Mouse (Mus musculus) heart, embryonic 15.5 days (tissue): Measurements from ENCODE around the gene Swi5. TPM values are rescaled to one million over a fixed set of nuclear protein-coding genes. Genes with fewer than 3 reads are reported as not detected.

ENCODE experiments used
- ATAC-seq: fragments of 200-750 bp; cut with Nextera tagmentation; replicated peaks from 2 replicates; pipeline ENCODE4 v1.8.0; 2017; ENCODE audit warnings: low read depth, moderate TSS enrichment; ENCODE audit not compliant: insufficient number of reproducible peaks, insufficient read depth, low FRiP score
- H3K27ac ChIP-seq: fragments of 300-500 bp; sonication (generic); 2 replicates; pipeline ENCODE4 v1.5.1; 2015; ENCODE audit warnings: mild to moderate bottlenecking, inconsistent platforms
- H3K27me3 ChIP-seq: fragments of 300-500 bp; sonication (generic); 2 replicates; pipeline ENCODE4 v1.6.1; 2015; ENCODE audit warnings: inconsistent platforms
- H3K36me3 ChIP-seq: fragments of 300-500 bp; sonication (generic); 2 replicates; pipeline ENCODE4 v1.6.1; 2015; ENCODE audit warnings: mild to moderate bottlenecking, inconsistent platforms
- H3K4me1 ChIP-seq: fragments of 300-500 bp; sonication (generic); replicated peaks from 2 replicates; pipeline ENCODE4 v1.6.1; 2015; ENCODE audit warnings: inconsistent platforms
- H3K4me2 ChIP-seq: fragments of 300-500 bp; sonication (generic); 2 replicates; pipeline ENCODE4 v1.6.1; 2015; ENCODE audit warnings: inconsistent platforms, mild to moderate bottlenecking, moderate library complexity
- H3K4me3 ChIP-seq: fragments of 300-500 bp; sonication (generic); 2 replicates; pipeline ENCODE4 v1.5.1; 2015; ENCODE audit warnings: mild to moderate bottlenecking, inconsistent platforms
- H3K9ac ChIP-seq: fragments of 300-500 bp; sonication (generic); 2 replicates; pipeline ENCODE4 v1.6.1; 2015; ENCODE audit warnings: mild to moderate bottlenecking, inconsistent platforms
- H3K9me3 ChIP-seq: fragments of 300-500 bp; sonication (generic); replicated peaks from 2 replicates; pipeline ENCODE4 v1.6.1; 2016; ENCODE audit warnings: inconsistent platforms
- WGBS: fragments of 180-500 bp; shearing (Covaris S2); methylation state at CpG from one replicate; pipeline ENCODE4 v1.1.7; 2015; ENCODE audit warnings: mixed read lengths; 5-methylcytosine and 5-hydroxymethylcytosine counted together
- polyA plus RNA-seq: library from polyadenylated mRNA; unstranded; fragments of >200 nt; fragmentation: Nextera tagmentation; extraction: Ambion mirVana; gene quantifications from 2 replicates; pipeline ENCODE4 v1.2.1, GENCODE M21; 2015

The Swi5 gene
- polyA plus RNA-seq: 275 and 299 TPM in 2 replicates

DNA sequence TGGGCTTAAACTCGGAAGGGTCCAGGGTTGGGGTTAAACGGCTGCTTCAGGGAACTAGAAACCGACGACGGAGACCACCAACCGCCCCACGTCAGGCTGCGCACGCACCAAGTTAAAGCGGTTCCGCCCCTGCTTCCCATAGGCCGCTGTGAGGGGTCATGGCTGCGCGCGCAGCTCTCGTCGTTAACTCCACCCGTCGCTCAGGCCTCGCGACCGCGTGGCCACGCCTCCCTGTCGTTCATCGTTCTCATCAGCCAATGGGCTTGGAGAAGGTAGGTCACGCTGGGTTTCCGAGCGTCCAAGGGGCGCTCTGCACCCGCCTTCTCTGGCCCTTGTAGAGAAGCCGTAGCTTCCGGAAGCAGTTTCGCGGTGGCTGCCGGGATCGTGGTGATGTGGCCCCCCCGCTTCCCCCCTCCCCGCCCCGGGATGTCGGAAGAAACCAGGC, at the start of gene Swi5:
TSS of gene Swi5 (minus strand) at position 153 of the 445 bp plus-strand sequence.
- peak; percentile 99 for ATAC-seq
- WGBS: 0% methylated on average over 41 of the region's 41 CpGs

DNA sequence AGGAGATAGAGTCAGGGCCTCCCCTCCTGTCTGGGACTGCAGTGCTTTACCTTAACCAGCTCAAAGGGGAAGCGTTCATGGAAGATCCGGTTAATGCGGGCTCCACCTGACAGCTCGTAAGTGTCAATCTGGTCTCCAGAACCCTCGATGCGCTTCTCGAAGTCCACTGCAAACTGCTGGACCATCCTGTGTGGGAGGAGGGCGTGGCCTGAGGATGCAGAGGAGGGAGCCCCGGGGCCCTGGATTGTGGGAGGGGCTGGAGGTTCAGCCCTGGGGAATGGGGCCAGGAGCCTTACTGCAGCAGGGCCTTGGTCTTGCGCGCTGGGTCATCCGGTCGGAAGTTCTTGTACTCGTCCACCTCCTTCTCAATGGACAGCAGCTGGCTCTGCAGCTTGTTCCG, 48.0 kb upstream of the Swi5 start:
- ATAC-seq: no peak
- no peaks in the 10 kb centered on the region for H3K9me3 ChIP-seq
- H3K36me3 ChIP-seq: no peaks in the 10 kb centered on the region
- 37% methylated on average over 15 of the region's 15 CpGs for WGBS
- H3K4me3 ChIP-seq: no peak overlapping the region
- H3K4me2 ChIP-seq: no peak overlapping the region
- no peaks in the 10 kb centered on the region for H3K4me1 ChIP-seq
- peaks cover 46% of the 10 kb centered on the region for H3K27me3 ChIP-seq
- no peak overlapping the region for H3K9ac ChIP-seq
- no peak overlapping the region for H3K27ac ChIP-seq

More for the DNA sequence above, at the start of gene Swi5:
- peak within 1 kb of the TSS; percentile 85 for H3K27ac ChIP-seq
- H3K9me3 ChIP-seq: no peaks in the 10 kb centered on the region
- H3K4me1 ChIP-seq: peaks cover 32% of the 10 kb centered on the region
- peak within 1 kb of the TSS; percentile 95 for H3K4me3 ChIP-seq
- peak within 1 kb of the TSS; percentile 97 for H3K9ac ChIP-seq
- peak within 1 kb of the TSS; percentile 89 for H3K4me2 ChIP-seq
- H3K27me3 ChIP-seq: no peaks in the 10 kb centered on the region
- H3K36me3 ChIP-seq: peaks cover 23% of the 10 kb centered on the region

DNA sequence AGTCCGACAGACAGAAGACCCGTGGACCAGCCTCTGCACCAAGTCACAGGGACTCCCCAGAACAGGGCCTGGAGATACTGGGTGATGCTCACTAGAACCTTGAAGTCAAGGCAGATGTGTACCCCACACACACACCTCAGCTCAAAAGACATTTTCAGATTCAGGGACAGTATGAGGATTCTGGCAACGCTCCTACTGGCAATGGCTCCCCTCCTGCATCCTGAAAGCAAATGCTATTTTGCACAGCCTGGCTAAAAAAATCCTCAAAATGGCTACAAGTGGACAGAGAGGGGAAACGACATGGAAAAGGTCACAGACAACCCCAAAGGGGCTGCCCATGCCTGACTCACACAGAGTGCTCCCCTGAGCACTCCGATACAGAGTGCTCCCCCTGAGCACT, 44.3 kb upstream of the Swi5 start:
- H3K27ac ChIP-seq: no peak overlapping the region
- H3K27me3 ChIP-seq: peaks cover 41% of the 10 kb centered on the region
- no peaks in the 10 kb centered on the region for H3K9me3 ChIP-seq
- WGBS: 74% methylated on average over 5 of the region's 5 CpGs
- H3K9ac ChIP-seq: no peak overlapping the region
- no peak overlapping the region for H3K4me3 ChIP-seq
- H3K4me1 ChIP-seq: peaks cover 7% of the 10 kb centered on the region; the same call in 1 of the 2 replicates
- H3K36me3 ChIP-seq: no peaks in the 10 kb centered on the region
- no peak for ATAC-seq
- H3K4me2 ChIP-seq: no peak overlapping the region

DNA sequence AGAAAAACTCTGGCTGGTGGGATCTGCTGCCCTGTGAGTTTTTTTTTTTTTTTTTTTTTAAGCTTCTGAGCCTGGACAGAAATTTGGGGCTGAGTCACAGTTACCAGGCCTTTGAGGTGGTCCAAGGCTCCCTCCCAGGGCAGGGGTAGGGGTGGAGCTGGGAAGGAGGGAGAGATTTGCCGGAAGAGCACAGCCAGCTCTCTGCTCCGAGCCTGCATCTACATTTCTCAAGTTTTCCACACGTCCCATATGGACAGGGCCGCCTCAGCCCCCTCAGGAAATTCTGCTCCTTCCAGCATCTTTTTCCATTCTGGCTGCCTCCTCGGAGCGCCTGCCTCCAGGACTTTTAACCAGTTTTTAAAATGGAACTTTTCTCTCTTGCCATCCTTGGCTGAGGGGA, 41.7 kb upstream of the Swi5 start:
- no peak overlapping the region for H3K9ac ChIP-seq
- no peaks in the 10 kb centered on the region for H3K9me3 ChIP-seq
- ATAC-seq: no peak; the same call in 1 of the 2 replicates
- H3K27me3 ChIP-seq: peaks cover 21% of the 10 kb centered on the region
- no peaks in the 10 kb centered on the region for H3K36me3 ChIP-seq
- WGBS: 40% methylated on average over 6 of the region's 6 CpGs
- H3K27ac ChIP-seq: peak overlapping the region; percentile 54
- H3K4me3 ChIP-seq: no peak overlapping the region
- no peak overlapping the region for H3K4me2 ChIP-seq
- peaks cover 9% of the 10 kb centered on the region; the same call in 1 of the 2 replicates for H3K4me1 ChIP-seq

DNA sequence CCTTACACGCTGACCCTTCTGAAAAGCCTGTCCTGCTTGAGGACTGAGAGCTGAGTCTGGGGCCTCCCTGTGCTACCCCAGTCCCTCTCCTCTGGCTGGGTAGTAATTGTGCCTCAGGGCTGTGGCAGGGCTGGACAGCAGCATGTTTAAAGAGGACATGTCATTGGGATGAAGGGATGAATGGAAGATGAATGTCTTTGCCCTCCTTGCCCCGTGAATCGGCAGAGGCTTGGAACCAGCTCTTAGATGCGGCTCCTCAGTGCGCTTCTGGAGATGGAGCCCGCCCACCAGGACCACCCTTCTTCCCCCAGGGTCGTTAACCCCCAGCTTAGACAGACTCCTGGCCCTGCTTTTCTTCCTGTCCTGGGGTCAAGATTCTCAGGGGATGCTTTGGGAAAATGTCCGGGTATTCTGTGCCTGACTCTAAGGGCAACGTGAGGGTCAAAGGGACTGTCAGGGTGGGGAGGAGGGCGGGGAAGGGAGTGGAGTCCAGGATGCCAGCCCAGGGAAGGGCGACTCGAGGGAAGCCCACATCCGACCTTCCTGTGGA, 41.1 kb upstream of the Swi5 start:
- peaks cover 16% of the 10 kb centered on the region for H3K27me3 ChIP-seq
- H3K9me3 ChIP-seq: no peaks in the 10 kb centered on the region
- peaks cover 9% of the 10 kb centered on the region; the same call in 1 of the 2 replicates for H3K4me1 ChIP-seq
- no peak overlapping the region for H3K9ac ChIP-seq
- 0 out of 2 replicates have a peak, but pooled peaks have one; percentile 16 for ATAC-seq
- peak overlapping the region; percentile 49; the same call in 1 of the 2 replicates for H3K27ac ChIP-seq
- WGBS: 42% methylated on average over 13 of the region's 13 CpGs
- no peak overlapping the region for H3K4me3 ChIP-seq
- no peaks in the 10 kb centered on the region for H3K36me3 ChIP-seq
- no peak overlapping the region for H3K4me2 ChIP-seq

DNA sequence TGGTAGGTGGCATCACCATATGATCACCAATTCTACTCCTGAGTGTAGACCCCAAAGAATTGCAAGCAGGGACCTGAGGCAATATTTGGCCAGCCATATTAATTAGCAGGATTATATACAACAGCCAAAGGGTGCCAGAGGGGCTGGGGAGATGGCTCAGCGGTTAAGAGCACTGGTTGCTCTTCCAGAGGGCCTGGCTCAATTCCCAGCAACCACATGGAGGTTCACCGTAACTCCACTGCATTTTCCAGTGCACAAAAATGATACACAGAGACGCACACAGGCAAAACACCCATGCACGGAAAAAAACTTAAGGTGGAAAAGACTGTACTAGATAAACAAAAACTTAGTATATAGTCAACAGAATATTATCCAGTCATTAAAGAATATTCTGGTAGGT, 39.3 kb upstream of the Swi5 start:
- no peak overlapping the region for H3K4me3 ChIP-seq
- WGBS: 73% methylated on average over 4 of the region's 4 CpGs

DNA sequence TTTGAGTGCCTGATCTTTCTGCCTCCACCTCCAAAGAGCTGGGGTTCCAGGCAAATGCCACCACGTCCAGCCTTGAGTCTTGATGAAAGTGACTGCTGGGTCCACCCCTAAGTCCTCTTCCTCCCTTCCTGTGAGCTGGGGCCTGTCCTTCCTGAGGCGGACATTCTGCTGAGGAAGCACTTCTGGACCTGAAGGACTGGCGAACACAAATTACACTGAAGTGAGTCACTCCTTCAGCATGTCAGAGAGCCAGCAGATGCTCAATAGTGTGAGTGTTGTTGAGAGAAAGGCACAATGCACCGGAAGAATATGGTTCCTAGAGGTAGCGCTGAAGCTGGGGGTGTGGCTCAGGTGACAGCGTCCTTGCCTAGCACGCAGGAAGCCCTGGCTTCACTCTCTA, 37.5 kb upstream of the Swi5 start:
- Histone ChIP-seq H3K4me3 (no peak overlapping the region), H3K27me3 (no peaks in the 10 kb centered on the region), H3K9me3 (no peaks in the 10 kb centered on the region), H3K4me1 (peaks cover 11% of the 10 kb centered on the region), H3K36me3 (no peaks in the 10 kb centered on the region), H3K27ac (no peak overlapping the region), H3K9ac (no peak overlapping the region), H3K4me2 (no peak overlapping the region)
- ATAC-seq: no peak
- WGBS: 40% methylated on average over 7 of the region's 7 CpGs

More for the DNA sequence above, 39.3 kb upstream of the Swi5 start:
- Histone ChIP-seq H3K4me2 (no peak overlapping the region), H3K9ac (no peak overlapping the region), H3K4me1 (peaks cover 10% of the 10 kb centered on the region; the same call in 1 of the 2 replicates), H3K27ac (no peak overlapping the region), H3K9me3 (no peaks in the 10 kb centered on the region), H3K36me3 (no peaks in the 10 kb centered on the region), H3K27me3 (no peaks in the 10 kb centered on the region)
- ATAC-seq: no peak

DNA sequence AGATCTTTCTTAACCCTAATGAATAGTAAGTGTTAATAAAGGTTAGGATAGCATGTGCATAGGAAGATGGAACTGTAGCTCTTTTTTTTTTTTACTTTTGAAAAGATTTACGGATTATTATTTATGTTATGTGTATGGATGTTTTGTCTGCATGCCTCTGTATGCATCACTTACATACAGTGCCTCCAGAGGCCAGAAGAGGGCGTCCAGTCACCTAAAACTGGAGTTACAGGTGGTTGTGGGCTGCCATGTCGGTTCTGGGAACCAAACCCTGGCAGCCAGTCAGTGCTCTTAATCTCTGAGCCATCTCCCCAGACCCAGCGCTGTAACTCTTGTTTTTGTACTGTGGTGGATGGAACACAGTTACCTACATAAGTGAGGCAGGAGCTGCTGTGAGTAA, 36.4 kb upstream of the Swi5 start:
- H3K4me3 ChIP-seq: no peak overlapping the region
- H3K9ac ChIP-seq: no peak overlapping the region
- H3K27me3 ChIP-seq: 0 out of 2 replicates have a peak, but pooled peaks cover 2% of the 10 kb centered on the region
- H3K4me1 ChIP-seq: peaks cover 13% of the 10 kb centered on the region
- no peak overlapping the region for H3K4me2 ChIP-seq
- no peaks in the 10 kb centered on the region for H3K36me3 ChIP-seq
- no peaks in the 10 kb centered on the region for H3K9me3 ChIP-seq
- H3K27ac ChIP-seq: no peak overlapping the region
- WGBS: 53% methylated on average over 4 of the region's 4 CpGs
- no peak for ATAC-seq

DNA sequence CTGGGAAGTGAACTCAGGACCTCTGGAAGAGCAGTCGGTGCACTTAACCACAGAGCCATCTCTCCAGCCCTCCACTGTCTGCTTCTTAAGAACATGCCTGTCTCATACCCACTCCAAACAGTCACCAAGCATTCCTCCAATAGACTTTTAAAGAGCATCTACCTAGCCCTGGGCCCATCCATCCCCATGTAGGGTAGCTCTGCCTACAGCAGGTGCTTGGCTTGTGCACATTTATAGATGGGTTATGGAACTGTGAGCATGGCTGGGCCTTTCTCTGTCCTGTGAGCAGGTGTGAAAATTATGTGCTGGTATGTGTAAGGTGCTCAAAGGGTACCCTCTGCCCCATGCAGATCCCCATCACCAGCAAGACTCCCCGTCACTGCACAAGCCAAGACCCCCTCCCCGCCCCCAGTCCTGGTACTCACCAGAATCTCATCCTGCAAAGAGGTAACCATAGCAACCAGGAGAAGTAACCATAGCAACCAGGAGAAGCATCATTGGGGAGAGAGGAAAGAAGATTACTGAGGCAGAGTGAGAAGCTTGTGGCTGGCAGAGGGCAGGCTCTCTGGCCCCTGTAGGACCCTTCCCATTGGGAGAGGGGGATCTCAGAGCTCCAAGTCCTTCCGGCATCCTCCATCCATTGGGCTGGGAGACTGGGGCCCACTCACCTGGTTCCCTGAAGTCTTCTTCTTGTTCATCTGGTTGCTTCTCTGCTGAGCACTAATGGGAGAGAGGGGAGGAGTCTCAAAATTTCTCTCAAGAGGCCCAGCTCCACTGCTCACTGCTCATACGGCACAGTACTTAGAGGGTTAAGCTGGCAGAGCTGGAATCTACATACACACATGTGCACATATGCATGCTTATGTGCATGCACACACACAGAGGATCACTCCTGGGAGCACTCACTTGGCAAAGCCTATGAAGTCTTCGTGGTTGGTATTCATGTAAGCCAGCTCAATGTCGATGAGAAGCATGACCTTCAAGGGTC, 35.2 kb upstream of the Swi5 start:
- no peak overlapping the region for H3K4me3 ChIP-seq
- H3K4me2 ChIP-seq: no peak overlapping the region
- H3K9ac ChIP-seq: no peak overlapping the region
- no peak overlapping the region for H3K27ac ChIP-seq
- H3K9me3 ChIP-seq: no peaks in the 10 kb centered on the region
- no peaks in the 10 kb centered on the region for H3K36me3 ChIP-seq
- no peak for ATAC-seq
- peaks cover 16% of the 10 kb centered on the region for H3K4me1 ChIP-seq
- 75% methylated on average over 7 of the region's 7 CpGs for WGBS
- H3K27me3 ChIP-seq: 0 out of 2 replicates have a peak, but pooled peaks cover 10% of the 10 kb centered on the region

DNA sequence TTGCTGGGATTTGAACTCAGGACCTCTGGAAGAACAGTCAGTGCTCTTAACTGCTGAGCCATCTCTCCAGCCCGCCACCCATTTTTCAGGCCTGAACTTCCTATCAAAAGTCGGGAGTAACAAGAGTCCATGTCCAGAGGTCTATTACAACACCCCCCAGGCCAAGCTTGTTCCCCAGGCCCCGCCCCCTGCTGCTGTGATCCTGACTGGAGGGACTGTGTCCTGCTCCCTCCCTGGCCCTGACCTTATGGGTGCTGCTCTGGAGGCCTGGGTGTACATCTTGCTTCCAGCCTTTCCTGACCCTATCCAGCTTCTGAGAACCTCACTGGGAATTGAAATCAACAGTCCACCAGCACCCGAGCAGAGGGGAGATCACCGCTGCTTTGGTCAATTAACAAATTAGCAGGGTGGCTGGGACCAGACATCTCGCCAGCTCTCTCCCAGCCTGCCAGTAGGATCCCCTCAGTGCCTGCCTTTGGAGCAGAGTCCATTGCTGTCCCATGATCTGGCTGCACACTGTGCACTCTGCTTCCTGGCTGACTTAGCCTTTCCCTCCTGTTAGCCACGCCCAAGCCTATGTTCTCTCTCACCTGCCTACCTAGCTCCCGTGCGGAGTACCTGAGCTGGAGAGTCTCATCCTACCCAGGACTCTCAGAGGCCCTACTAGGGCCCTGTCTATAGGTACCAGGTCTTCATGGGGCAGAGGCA, 33.9 kb upstream of the Swi5 start:
- Histone ChIP-seq H3K27ac (0 out of 2 replicates have a peak overlapping the region, but pooled peaks have one; percentile 24), H3K36me3 (no peaks in the 10 kb centered on the region), H3K9me3 (no peaks in the 10 kb centered on the region), H3K4me2 (no peak overlapping the region), H3K27me3 (peaks cover 21% of the 10 kb centered on the region), H3K4me3 (no peak overlapping the region), H3K4me1 (peaks cover 28% of the 10 kb centered on the region), H3K9ac (no peak overlapping the region)
- ATAC-seq: no peak
- 62% methylated on average over 9 of the region's 9 CpGs for WGBS

DNA sequence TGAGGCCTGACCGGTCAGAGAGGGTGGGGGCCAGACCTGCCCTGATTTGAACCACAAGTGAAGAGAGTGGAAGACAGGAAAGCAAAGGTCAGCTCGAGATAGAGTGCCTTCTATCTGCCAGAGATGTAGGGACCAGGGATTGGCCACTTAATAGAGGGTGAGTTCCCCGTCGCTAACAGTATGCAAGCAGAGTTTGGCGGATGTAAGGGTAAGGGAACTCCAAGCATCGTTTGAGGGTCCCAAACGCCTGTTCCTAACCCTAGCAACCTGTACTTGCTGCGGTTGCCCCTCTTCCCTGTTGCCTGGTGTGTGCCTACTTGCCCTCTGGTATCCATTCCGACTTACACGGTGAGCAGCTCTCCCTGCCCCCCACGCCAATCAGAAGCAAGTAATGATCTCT, 32.8 kb upstream of the Swi5 start:
- Histone ChIP-seq H3K9me3 (no peaks in the 10 kb centered on the region), H3K4me2 (no peak overlapping the region), H3K27ac (peak overlapping the region; percentile 88; the same call in 1 of the 2 replicates), H3K27me3 (peaks cover 21% of the 10 kb centered on the region), H3K9ac (no peak overlapping the region), H3K4me1 (peaks cover 36% of the 10 kb centered on the region), H3K36me3 (no peaks in the 10 kb centered on the region), H3K4me3 (no peak overlapping the region)
- WGBS: 57% methylated on average over 11 of the region's 11 CpGs
- no peak for ATAC-seq
